Mouse (Mus musculus): ENCODE measurements around the gene Sp9. TPM values are rescaled to one million over a fixed set of nuclear protein-coding genes. Genes with fewer than 3 reads are reported as not detected.

The Sp9 gene
- polyA plus RNA-seq, 1 experiment from 2014 or later = 1.2 TPM

- H3K4me2 ChIP-seq = no peak overlapping the region
- peaks cover 32% of the 10 kb centered on the region for H3K36me3 ChIP-seq
- no peaks in the 10 kb centered on the region for H3K4me1 ChIP-seq (replicated peaks)
- no peak for ATAC-seq (ENCODE audit: low FRiP score, low read depth)
- no peak overlapping the region for H3K9ac ChIP-seq
- no peaks in the 10 kb centered on the region for H3K9me3 ChIP-seq
- WGBS = 85% methylated on average over 7 of the region's 7 CpGs
- no peak overlapping the region for H3K4me3 ChIP-seq
- H3K27me3 ChIP-seq = no peaks in the 10 kb centered on the region
- H3K27ac ChIP-seq (replicated peaks) = no peak overlapping the region
Measured at GRCm38 (mm10) chr2:73298154-73298553, 26.4 kb downstream of the Sp9 start.

- H3K9ac ChIP-seq = no peak overlapping the region
- ATAC-seq (ENCODE audit: low FRiP score, low read depth) = no peak
- H3K4me2 ChIP-seq = no peak overlapping the region
- no peaks in the 10 kb centered on the region for H3K9me3 ChIP-seq
- H3K27me3 ChIP-seq = no peaks in the 10 kb centered on the region
- H3K27ac ChIP-seq (replicated peaks) = no peak overlapping the region
- 80% methylated on average over 3 of the region's 3 CpGs for WGBS
- H3K4me1 ChIP-seq (replicated peaks) = no peaks in the 10 kb centered on the region
- peaks cover 33% of the 10 kb centered on the region for H3K36me3 ChIP-seq
- no peak overlapping the region for H3K4me3 ChIP-seq
Measured at GRCm38 (mm10) chr2:73298841-73299240, 27.1 kb downstream of the Sp9 start.

GRCm38 (mm10) chr2:73301979-73302378, 30.3 kb downstream of the Sp9 start:
- H3K27ac ChIP-seq (replicated peaks) = no peak overlapping the region
- no peak for ATAC-seq (ENCODE audit: low FRiP score, low read depth)
- no peaks in the 10 kb centered on the region for H3K9me3 ChIP-seq
- no peak overlapping the region for H3K4me3 ChIP-seq
- no peaks in the 10 kb centered on the region for H3K27me3 ChIP-seq
- H3K4me1 ChIP-seq (replicated peaks) = no peaks in the 10 kb centered on the region
- no peak overlapping the region for H3K9ac ChIP-seq
- H3K36me3 ChIP-seq = peaks cover 51% of the 10 kb centered on the region
- 97% methylated on average over 1 of the region's 1 CpGs for WGBS
- H3K4me2 ChIP-seq = no peak overlapping the region

GRCm38 (mm10) chr2:73302722-73303121, 31.0 kb downstream of the Sp9 start:
- Histone ChIP-seq H3K36me3 (peaks cover 58% of the 10 kb centered on the region), H3K9me3 (no peaks in the 10 kb centered on the region), H3K9ac (no peak overlapping the region), H3K4me3 (no peak overlapping the region), H3K4me2 (no peak overlapping the region), H3K27ac (replicated peaks) (no peak overlapping the region), H3K4me1 (replicated peaks) (no peaks in the 10 kb centered on the region), H3K27me3 (no peaks in the 10 kb centered on the region)
- no peak for ATAC-seq (ENCODE audit: low FRiP score, low read depth)
- 98% methylated on average over 9 of the region's 9 CpGs for WGBS

GRCm38 (mm10) chr2:73304506-73304905, 32.8 kb downstream of the Sp9 start:
- Histone ChIP-seq H3K27me3 (no peaks in the 10 kb centered on the region), H3K4me3 (no peak overlapping the region), H3K36me3 (peaks cover 67% of the 10 kb centered on the region), H3K27ac (replicated peaks) (no peak overlapping the region), H3K4me2 (no peak overlapping the region), H3K9me3 (no peaks in the 10 kb centered on the region), H3K9ac (no peak overlapping the region), H3K4me1 (replicated peaks) (no peaks in the 10 kb centered on the region)
- ATAC-seq (ENCODE audit: low FRiP score, low read depth) = no peak
- 92% methylated on average over 5 of the region's 5 CpGs for WGBS

- H3K4me3 ChIP-seq = no peak overlapping the region
- no peaks in the 10 kb centered on the region for H3K9me3 ChIP-seq
- peaks cover 70% of the 10 kb centered on the region for H3K36me3 ChIP-seq
- H3K4me1 ChIP-seq (replicated peaks) = peaks cover 2% of the 10 kb centered on the region; the same call in 1 of the 2 replicates
- ATAC-seq (ENCODE audit: low FRiP score, low read depth) = no peak
- no peak overlapping the region for H3K4me2 ChIP-seq
- no peak overlapping the region for H3K9ac ChIP-seq
- no peaks in the 10 kb centered on the region for H3K27me3 ChIP-seq
- no peak overlapping the region for H3K27ac ChIP-seq (replicated peaks)
- 90% methylated on average over 7 of the region's 7 CpGs for WGBS
Measured at GRCm38 (mm10) chr2:73306006-73306405, 34.3 kb downstream of the Sp9 start.

- Histone ChIP-seq H3K36me3 (peaks cover 23% of the 10 kb centered on the region), H3K9ac (peak within 1 kb of the TSS; percentile 59), H3K27ac (replicated peaks) (peak within 1 kb of the TSS; percentile 81), H3K4me2 (peak within 1 kb of the TSS; percentile 66), H3K4me1 (replicated peaks) (peaks cover 16% of the 10 kb centered on the region), H3K9me3 (no peaks in the 10 kb centered on the region), H3K4me3 (peak within 1 kb of the TSS; percentile 74), H3K27me3 (no peaks in the 10 kb centered on the region)
- WGBS = under 1% methylated on average over 64 of the region's 64 CpGs
- ATAC-seq (ENCODE audit: low FRiP score, low read depth) = peak; percentile 96
Measured at GRCm38 (mm10) chr2:73312152-73313116, 40.7 kb downstream of the Sp9 start, which contains the start of the genes Scrn3 and Cir1. Scrn3 (plus strand) TSS chr2:73312601. Cir1 (minus strand) TSS chr2:73312701.

GRCm38 (mm10) chr2:73313117-73313501, 41.4 kb downstream of the Sp9 start:
- H3K27ac ChIP-seq (replicated peaks) = peak overlapping the region; percentile 81; the same call in 1 of the 2 replicates
- peaks cover 16% of the 10 kb centered on the region for H3K4me1 ChIP-seq (replicated peaks)
- peak overlapping the region; percentile 54 for H3K4me2 ChIP-seq
- H3K4me3 ChIP-seq = peak overlapping the region; percentile 74
- H3K27me3 ChIP-seq = no peaks in the 10 kb centered on the region
- H3K9me3 ChIP-seq = no peaks in the 10 kb centered on the region
- peak; percentile 46 for ATAC-seq (ENCODE audit: low FRiP score, low read depth)
- H3K36me3 ChIP-seq = peaks cover 19% of the 10 kb centered on the region
- H3K9ac ChIP-seq = peak overlapping the region; percentile 49
- 36% methylated on average over 14 of the region's 14 CpGs for WGBS

- ATAC-seq (ENCODE audit: low FRiP score, low read depth) = no peak
- no peaks in the 10 kb centered on the region for H3K27me3 ChIP-seq
- no peak overlapping the region for H3K4me2 ChIP-seq
- H3K9ac ChIP-seq = no peak overlapping the region
- H3K4me1 ChIP-seq (replicated peaks) = peaks cover 16% of the 10 kb centered on the region
- peaks cover 9% of the 10 kb centered on the region for H3K36me3 ChIP-seq
- WGBS = 94% methylated on average over 3 of the region's 3 CpGs
- H3K27ac ChIP-seq (replicated peaks) = no peak overlapping the region
- H3K4me3 ChIP-seq = no peak overlapping the region
- H3K9me3 ChIP-seq = no peaks in the 10 kb centered on the region
Measured at GRCm38 (mm10) chr2:73314311-73314710, 42.6 kb downstream of the Sp9 start.

GRCm38 (mm10) chr2:73317426-73317825, 45.7 kb downstream of the Sp9 start:
- Histone ChIP-seq H3K9ac (no peak overlapping the region), H3K4me2 (no peak overlapping the region), H3K9me3 (no peaks in the 10 kb centered on the region), H3K4me3 (no peak overlapping the region), H3K36me3 (no peaks in the 10 kb centered on the region), H3K4me1 (replicated peaks) (peaks cover 5% of the 10 kb centered on the region; the same call in 1 of the 2 replicates), H3K27ac (replicated peaks) (no peak overlapping the region), H3K27me3 (no peaks in the 10 kb centered on the region)
- no peak for ATAC-seq (ENCODE audit: low FRiP score, low read depth)
- WGBS = 96% methylated on average over 9 of the region's 9 CpGs

- Histone ChIP-seq H3K9ac (no peak overlapping the region), H3K27me3 (no peaks in the 10 kb centered on the region), H3K9me3 (no peaks in the 10 kb centered on the region), H3K4me3 (no peak overlapping the region), H3K27ac (replicated peaks) (no peak overlapping the region), H3K4me1 (replicated peaks) (no peaks in the 10 kb centered on the region), H3K36me3 (no peaks in the 10 kb centered on the region), H3K4me2 (no peak overlapping the region)
- WGBS = 85% methylated on average over 5 of the region's 5 CpGs
- no peak for ATAC-seq (ENCODE audit: low FRiP score, low read depth)
Measured at GRCm38 (mm10) chr2:73319218-73319617, 47.5 kb downstream of the Sp9 start.

- Histone ChIP-seq H3K27me3 (no peaks in the 10 kb centered on the region), H3K9me3 (no peaks in the 10 kb centered on the region), H3K36me3 (no peaks in the 10 kb centered on the region), H3K9ac (no peak overlapping the region), H3K4me3 (no peak overlapping the region), H3K4me2 (no peak overlapping the region), H3K4me1 (replicated peaks) (no peaks in the 10 kb centered on the region), H3K27ac (replicated peaks) (no peak overlapping the region)
- no peak for ATAC-seq (ENCODE audit: low FRiP score, low read depth)
- 59% methylated on average over 12 of the region's 12 CpGs for WGBS
Measured at GRCm38 (mm10) chr2:73322991-73323390, 51.3 kb downstream of the Sp9 start.
